Mouse (Mus musculus): Measurements from ENCODE around the gene Thoc3. TPM values are rescaled to one million over a fixed set of nuclear protein-coding genes. Genes with fewer than 3 reads are reported as not detected.
A peak's percentile ranks its signal among the peaks of the same experiment; 100 is the strongest.

Gene Thoc3
- polyA plus RNA-seq, 1 experiment from 2014 or later: 114 TPM

GRCm38 (mm10) chr13:54459282-54459681 lies 9.4 kb downstream of the Thoc3 start:
- no peak overlapping the region for H3K27ac ChIP-seq (replicated peaks; ENCODE audit: low read depth, low read length)
- no peak overlapping the region for H3K9ac ChIP-seq (replicated peaks; ENCODE audit: low read length)
- no peaks in the 10 kb centered on the region for H3K9me3 ChIP-seq (ENCODE audit: control insufficient read depth, low read length)
- H3K4me1 ChIP-seq (ENCODE audit: control insufficient read depth, insufficient read depth, low read length): no peaks in the 10 kb centered on the region
- H3K4me2 ChIP-seq (ENCODE audit: low read length): no peak overlapping the region
- ATAC-seq (ENCODE audit: low FRiP score, low TSS enrichment) (no peak), DNase-seq (no peak)
- H3K36me3 ChIP-seq (ENCODE audit: control insufficient read depth, insufficient read depth, low read length): peaks cover 82% of the 10 kb centered on the region
- H3K27me3 ChIP-seq (ENCODE audit: control insufficient read depth, insufficient read depth, low read length): no peaks in the 10 kb centered on the region
- H3K4me3 ChIP-seq (replicated peaks; ENCODE audit: low read depth, low read length): no peak overlapping the region
- 95% methylated on average over 4 of the region's 4 CpGs for WGBS

DNA sequence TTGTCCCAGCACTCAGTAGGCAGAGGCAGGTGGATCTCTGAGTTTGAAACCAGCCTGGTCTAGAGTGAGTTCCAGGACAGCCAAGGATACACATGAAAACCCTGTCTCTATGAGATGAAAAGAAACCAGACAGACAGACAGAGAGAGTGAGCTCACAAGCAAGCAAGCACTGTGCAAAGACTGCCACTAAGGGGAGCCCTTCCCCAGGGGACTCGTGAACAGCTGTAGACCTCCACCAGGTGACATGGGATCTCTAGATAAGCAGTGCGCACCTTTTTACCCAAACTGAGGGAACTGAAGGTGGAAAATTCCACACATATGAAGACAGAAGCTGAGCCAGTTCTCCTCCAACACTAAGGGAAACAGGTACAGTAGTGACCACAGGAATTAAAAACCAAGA lies 11.6 kb downstream of the Thoc3 start:
- peaks cover 64% of the 10 kb centered on the region for H3K36me3 ChIP-seq (ENCODE audit: control insufficient read depth, insufficient read depth, low read length)
- H3K4me2 ChIP-seq (ENCODE audit: low read length): no peak overlapping the region
- H3K27ac ChIP-seq (replicated peaks; ENCODE audit: low read depth, low read length): no peak overlapping the region
- no peaks in the 10 kb centered on the region for H3K4me1 ChIP-seq (ENCODE audit: control insufficient read depth, insufficient read depth, low read length)
- no peak overlapping the region for H3K9ac ChIP-seq (replicated peaks; ENCODE audit: low read length)
- ATAC-seq (ENCODE audit: low FRiP score, low TSS enrichment) (no peak), DNase-seq (no peak)
- H3K4me3 ChIP-seq (replicated peaks; ENCODE audit: low read depth, low read length): no peak overlapping the region
- 78% methylated on average over 2 of the region's 2 CpGs for WGBS
- no peaks in the 10 kb centered on the region for H3K9me3 ChIP-seq (ENCODE audit: control insufficient read depth, low read length)
- H3K27me3 ChIP-seq (ENCODE audit: control insufficient read depth, insufficient read depth, low read length): no peaks in the 10 kb centered on the region

DNA sequence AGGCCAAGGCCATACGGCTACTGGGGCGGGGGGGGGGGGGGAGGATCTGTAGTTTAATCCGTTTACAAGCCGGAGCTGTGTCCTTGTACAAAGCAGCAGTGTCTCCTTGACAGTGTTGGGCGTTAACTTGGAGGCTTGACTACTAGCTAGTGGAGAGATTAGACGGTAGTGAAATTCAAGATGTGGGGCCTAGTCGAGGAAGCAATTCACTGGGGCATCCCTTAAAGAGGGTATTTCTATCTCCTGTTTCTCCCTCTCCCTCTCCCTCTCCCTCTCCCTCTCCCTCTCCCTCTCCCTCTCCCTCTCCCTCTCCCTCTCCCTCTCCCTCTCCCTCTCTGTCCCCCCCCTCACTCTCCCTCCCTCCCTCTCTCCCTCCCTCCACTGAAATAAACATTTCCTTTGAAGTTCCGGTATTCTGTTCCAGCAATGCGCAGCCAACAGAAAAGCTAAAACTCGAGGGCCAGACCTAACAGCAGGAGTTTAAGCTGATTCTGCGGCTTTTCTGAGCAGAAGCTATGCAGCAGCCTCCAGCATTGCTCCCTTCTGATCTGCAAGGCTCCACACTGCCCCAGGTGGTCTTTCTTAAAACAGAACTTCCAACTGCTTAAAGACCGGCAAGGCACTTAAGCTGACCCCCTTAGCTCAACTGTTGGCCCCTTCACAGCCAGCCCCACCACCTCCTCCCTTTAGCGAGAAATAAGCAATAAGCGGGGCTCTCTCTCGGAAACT lies 21.0 kb downstream of the Thoc3 start:
- ATAC-seq (ENCODE audit: low FRiP score, low TSS enrichment): 0 out of 2 replicates have a peak, but pooled peaks have one; percentile 11
- Histone ChIP-seq H3K4me1 (ENCODE audit: control insufficient read depth, insufficient read depth, low read length) (0 out of 2 replicates have a peak, but pooled peaks cover 6% of the 10 kb centered on the region), H3K27me3 (ENCODE audit: control insufficient read depth, insufficient read depth, low read length) (no peaks in the 10 kb centered on the region), H3K9me3 (ENCODE audit: control insufficient read depth, low read length) (no peaks in the 10 kb centered on the region), H3K27ac (replicated peaks; ENCODE audit: low read depth, low read length) (peak overlapping the region; percentile 60; the same call in 1 of the 2 replicates), H3K4me3 (replicated peaks; ENCODE audit: low read depth, low read length) (no peak overlapping the region), H3K4me2 (ENCODE audit: low read length) (peak overlapping the region; percentile 33), H3K36me3 (ENCODE audit: control insufficient read depth, insufficient read depth, low read length) (no peaks in the 10 kb centered on the region), H3K9ac (replicated peaks; ENCODE audit: low read length) (no peak overlapping the region)
- under 1% methylated on average over 15 of the region's 15 CpGs for WGBS
- DNase-seq: peak; percentile 87

GRCm38 (mm10) chr13:54446686-54447495 lies 21.8 kb downstream of the Thoc3 start:
- peak overlapping the region; percentile 13; the same call in 1 of the 2 replicates for H3K4me2 ChIP-seq (ENCODE audit: low read length)
- ATAC-seq (ENCODE audit: low FRiP score, low TSS enrichment) (peak; percentile 81; the same call in 1 of the 2 replicates), DNase-seq (peak; percentile 93)
- H3K4me1 ChIP-seq (ENCODE audit: control insufficient read depth, insufficient read depth, low read length): 0 out of 2 replicates have a peak, but pooled peaks cover 6% of the 10 kb centered on the region
- no peak overlapping the region for H3K4me3 ChIP-seq (replicated peaks; ENCODE audit: low read depth, low read length)
- peak overlapping the region; percentile 60 for H3K27ac ChIP-seq (replicated peaks; ENCODE audit: low read depth, low read length)
- no peaks in the 10 kb centered on the region for H3K9me3 ChIP-seq (ENCODE audit: control insufficient read depth, low read length)
- H3K9ac ChIP-seq (replicated peaks; ENCODE audit: low read length): no peak overlapping the region; the same call in 1 of the 2 replicates
- WGBS: 10% methylated on average over 19 of the region's 19 CpGs
- no peaks in the 10 kb centered on the region for H3K27me3 ChIP-seq (ENCODE audit: control insufficient read depth, insufficient read depth, low read length)
- no peaks in the 10 kb centered on the region for H3K36me3 ChIP-seq (ENCODE audit: control insufficient read depth, insufficient read depth, low read length)

DNA sequence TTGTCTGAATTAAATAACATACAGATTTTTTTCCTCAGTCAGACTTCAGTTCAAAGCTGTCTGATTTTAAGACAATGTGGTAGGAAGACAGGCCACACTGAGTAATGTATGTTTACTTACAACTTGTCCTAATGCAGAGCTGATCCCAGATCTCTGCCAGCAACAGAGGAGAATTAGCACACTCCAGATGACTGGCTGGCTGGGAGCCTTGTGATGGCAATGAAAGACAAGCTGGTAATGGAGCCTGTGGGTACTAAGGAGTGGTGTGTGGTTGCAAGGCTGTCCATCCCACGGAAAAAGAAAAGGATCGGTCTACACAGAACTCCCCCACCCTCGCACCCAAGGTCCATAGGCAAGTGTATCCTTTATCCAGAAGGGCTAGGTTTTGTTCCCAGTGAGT lies 25.0 kb downstream of the Thoc3 start:
- Histone ChIP-seq H3K27me3 (ENCODE audit: control insufficient read depth, insufficient read depth, low read length) (no peaks in the 10 kb centered on the region), H3K9ac (replicated peaks; ENCODE audit: low read length) (no peak overlapping the region), H3K36me3 (ENCODE audit: control insufficient read depth, insufficient read depth, low read length) (no peaks in the 10 kb centered on the region), H3K27ac (replicated peaks; ENCODE audit: low read depth, low read length) (no peak overlapping the region), H3K9me3 (ENCODE audit: control insufficient read depth, low read length) (no peaks in the 10 kb centered on the region), H3K4me1 (ENCODE audit: control insufficient read depth, insufficient read depth, low read length) (0 out of 2 replicates have a peak, but pooled peaks cover 6% of the 10 kb centered on the region), H3K4me3 (replicated peaks; ENCODE audit: low read depth, low read length) (no peak overlapping the region), H3K4me2 (ENCODE audit: low read length) (no peak overlapping the region)
- ATAC-seq (ENCODE audit: low FRiP score, low TSS enrichment) (no peak), DNase-seq (no peak)
- WGBS: 87% methylated on average over 3 of the region's 3 CpGs

DNA sequence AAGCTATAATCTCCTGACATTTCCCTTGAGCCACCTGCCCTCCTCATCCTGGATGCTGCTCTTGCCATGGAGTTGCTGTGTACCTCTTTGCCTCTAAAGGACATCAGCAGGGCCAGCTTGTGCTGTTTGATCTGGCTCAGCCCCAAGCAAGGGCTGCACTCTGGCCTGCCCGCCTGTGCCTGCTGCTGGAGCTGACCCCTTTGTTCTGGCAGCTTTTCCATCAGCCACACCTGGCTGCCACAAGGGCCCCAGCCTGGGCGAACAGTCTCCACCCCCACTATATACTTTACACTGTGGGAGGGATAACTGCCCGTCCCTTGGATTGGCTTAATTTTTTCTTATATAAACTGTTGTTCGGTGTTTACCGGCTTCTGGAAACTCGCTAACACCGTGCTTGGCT lies 28.7 kb downstream of the Thoc3 start:
- Histone ChIP-seq H3K4me2 (ENCODE audit: low read length) (no peak overlapping the region), H3K4me1 (ENCODE audit: control insufficient read depth, insufficient read depth, low read length) (no peaks in the 10 kb centered on the region), H3K9ac (replicated peaks; ENCODE audit: low read length) (no peak overlapping the region), H3K36me3 (ENCODE audit: control insufficient read depth, insufficient read depth, low read length) (no peaks in the 10 kb centered on the region), H3K4me3 (replicated peaks; ENCODE audit: low read depth, low read length) (no peak overlapping the region), H3K27me3 (ENCODE audit: control insufficient read depth, insufficient read depth, low read length) (no peaks in the 10 kb centered on the region), H3K27ac (replicated peaks; ENCODE audit: low read depth, low read length) (no peak overlapping the region), H3K9me3 (ENCODE audit: control insufficient read depth, low read length) (no peaks in the 10 kb centered on the region)
- ATAC-seq (ENCODE audit: low FRiP score, low TSS enrichment): no peak
- 68% methylated on average over 7 of the region's 7 CpGs for WGBS
- DNase-seq: no peak

DNA sequence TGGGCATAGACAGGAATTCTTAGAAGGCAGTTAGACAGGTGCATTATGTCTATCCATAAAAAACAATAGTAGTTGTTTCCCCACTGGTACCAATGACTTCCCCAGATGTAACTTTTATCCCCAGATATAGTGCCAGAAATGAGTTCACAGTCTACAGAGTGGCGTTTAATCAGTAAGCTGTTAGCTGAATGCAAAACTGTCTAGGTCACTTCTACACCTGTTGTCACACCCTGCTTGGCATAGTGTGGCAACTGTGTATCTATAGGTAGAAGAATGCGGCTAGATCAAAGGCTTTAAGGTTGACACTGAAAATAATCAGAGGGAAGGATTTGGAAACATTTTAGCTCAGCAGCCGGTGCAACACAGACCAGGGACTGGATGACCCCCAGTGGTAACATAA lies 29.8 kb downstream of the Thoc3 start:
- Histone ChIP-seq H3K4me3 (replicated peaks; ENCODE audit: low read depth, low read length) (no peak overlapping the region), H3K36me3 (ENCODE audit: control insufficient read depth, insufficient read depth, low read length) (no peaks in the 10 kb centered on the region), H3K27me3 (ENCODE audit: control insufficient read depth, insufficient read depth, low read length) (no peaks in the 10 kb centered on the region), H3K9ac (replicated peaks; ENCODE audit: low read length) (no peak overlapping the region), H3K9me3 (ENCODE audit: control insufficient read depth, low read length) (no peaks in the 10 kb centered on the region), H3K4me2 (ENCODE audit: low read length) (no peak overlapping the region), H3K27ac (replicated peaks; ENCODE audit: low read depth, low read length) (no peak overlapping the region), H3K4me1 (ENCODE audit: control insufficient read depth, insufficient read depth, low read length) (no peaks in the 10 kb centered on the region)
- ATAC-seq (ENCODE audit: low FRiP score, low TSS enrichment) (no peak), DNase-seq (no peak)
- 70% methylated on average over 3 of the region's 3 CpGs for WGBS

GRCm38 (mm10) chr13:54437083-54437482 lies 31.6 kb downstream of the Thoc3 start:
- no peak for ATAC-seq (ENCODE audit: low FRiP score, low TSS enrichment)
- no peak for DNase-seq
- Histone ChIP-seq H3K27me3 (ENCODE audit: control insufficient read depth, insufficient read depth, low read length) (no peaks in the 10 kb centered on the region), H3K9me3 (ENCODE audit: control insufficient read depth, low read length) (no peaks in the 10 kb centered on the region), H3K36me3 (ENCODE audit: control insufficient read depth, insufficient read depth, low read length) (no peaks in the 10 kb centered on the region), H3K4me3 (replicated peaks; ENCODE audit: low read depth, low read length) (no peak overlapping the region), H3K9ac (replicated peaks; ENCODE audit: low read length) (no peak overlapping the region), H3K4me2 (ENCODE audit: low read length) (no peak overlapping the region), H3K4me1 (ENCODE audit: control insufficient read depth, insufficient read depth, low read length) (no peaks in the 10 kb centered on the region), H3K27ac (replicated peaks; ENCODE audit: low read depth, low read length) (no peak overlapping the region)
- WGBS: 90% methylated on average over 6 of the region's 6 CpGs
